Comparison of ENCODE assay signal across 33 mouse cellular contexts in the genomic region with DNA sequence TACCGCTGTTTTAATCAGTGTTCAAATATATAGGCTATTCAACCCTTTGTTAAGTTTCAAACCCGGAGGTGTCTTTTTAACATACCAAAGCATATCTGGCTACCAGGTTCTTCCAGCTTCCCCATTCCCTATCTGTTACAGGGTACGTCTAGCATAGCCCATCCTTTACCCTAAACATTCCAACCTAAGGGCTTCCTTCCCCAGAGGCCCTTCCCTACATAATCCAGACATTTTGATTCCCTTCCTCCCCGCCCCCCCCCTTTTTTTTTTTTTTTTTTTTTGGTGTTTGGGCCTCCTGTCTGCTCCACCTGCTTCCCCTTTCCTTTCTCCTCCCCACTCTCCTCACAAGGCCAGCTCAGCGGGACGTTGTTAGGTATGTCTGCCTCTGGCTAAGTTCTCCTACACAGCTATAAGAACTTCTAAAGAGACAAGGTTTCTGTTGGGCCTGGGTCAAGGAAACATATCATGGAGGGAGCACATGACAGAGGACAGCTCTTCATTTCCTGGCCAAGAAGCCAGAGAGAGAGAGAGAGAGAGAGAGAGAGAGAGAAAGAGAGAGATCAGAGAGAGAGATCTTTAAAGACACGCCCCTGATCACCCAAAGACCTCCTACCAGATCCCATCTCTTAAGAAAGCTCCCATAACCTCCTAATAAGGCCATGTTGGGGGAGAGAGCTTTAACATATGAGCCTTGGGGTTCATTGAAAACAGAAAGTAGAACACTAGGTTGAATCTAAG. TPM values are rescaled to one million over a fixed set of nuclear protein-coding genes. Genes with fewer than 3 reads are reported as not detected.
DNase-seq lines count a peak whose midpoint lies in the region; ATAC-seq and TF ChIP-seq lines count a peak whose summit lies in the region.
"Had no signal": no experiment of that assay in that cellular context is flagged by ENCODE, and none has a peak within 500 bp of the region (broad histone marks: within the 10 kb centered on the region; RNA-seq: fewer than 3 reads in every experiment).

No protein-coding gene starts in this region.

- TF ChIP-seq POLR2A in ES-Bruce4 (IDR thresholded peaks at IDR 0.05; ENCODE audit: insufficient read depth, low read length) = no peak
- TF ChIP-seq POLR2A in bone marrow macrophage, adult 2 months (IDR thresholded peaks at IDR 0.05; ENCODE audit: borderline replicate concordance, low read depth, low read length) = no peak

- no peak overlapping the region for H3K9ac ChIP-seq in embryonic facial prominence, embryonic 15.5 days
- H3K9ac ChIP-seq in ES-Bruce4 (ENCODE audit: low read depth, poor library complexity, severe bottlenecking) = no peak overlapping the region
- H3K9ac ChIP-seq: forebrain, embryonic 13.5 days; heart, embryonic 15.5 days; hindbrain, embryonic 12.5 days; intestine, embryonic 15.5 days; limb, embryonic 13.5 days; midbrain, embryonic 15.5 days; neural tube, embryonic 12.5 days had no signal

- 0 out of 2 replicates have a peak overlapping the region, but pooled peaks have one; percentile 0 for H3K27ac ChIP-seq in embryonic facial prominence, embryonic 15.5 days (replicated peaks)
- no peak overlapping the region for H3K27ac ChIP-seq in embryonic facial prominence, embryonic 10.5 days (replicated peaks)
- H3K27ac ChIP-seq in ES-Bruce4 (ENCODE audit: insufficient read depth, low read length) = peak overlapping the region; percentile 64; the same call in 1 of the 2 replicates
- peak overlapping the region; percentile 31 for H3K27ac ChIP-seq in bone marrow macrophage, adult 2 months (ENCODE audit: insufficient read depth, low read depth, low read length)
- peak overlapping the region; percentile 54 for H3K27ac ChIP-seq in macrophage
- H3K27ac ChIP-seq: forebrain, embryonic 13.5 days; heart, embryonic 10.5 days; heart, embryonic 15.5 days; hindbrain, embryonic 12.5 days; hindbrain, postnatal 0 days; intestine, embryonic 15.5 days; limb, embryonic 13.5 days; midbrain, embryonic 15.5 days; neural tube, embryonic 12.5 days had no signal

- no peaks in the 10 kb centered on the region for H3K36me3 ChIP-seq in embryonic facial prominence, embryonic 15.5 days
- no peaks in the 10 kb centered on the region for H3K36me3 ChIP-seq in embryonic facial prominence, embryonic 10.5 days (replicated peaks)
- H3K36me3 ChIP-seq in ES-Bruce4 (ENCODE audit: control insufficient read depth, insufficient read depth, low read length, poor library complexity, severe bottlenecking) (no peaks in the 10 kb centered on the region), macrophage (ENCODE audit: inconsistent target) (no peaks in the 10 kb centered on the region)
- H3K36me3 ChIP-seq: heart, embryonic 10.5 days; heart, embryonic 15.5 days; hindbrain, embryonic 12.5 days; intestine, embryonic 15.5 days; limb, embryonic 13.5 days; midbrain, embryonic 15.5 days; neural tube, embryonic 12.5 days had no signal

- no peak for TF ChIP-seq EP300 in ES-Bruce4 (IDR thresholded peaks at IDR 0.05; ENCODE audit: insufficient read depth, low read depth, low read length)

- TF ChIP-seq CTCF in ES-Bruce4 (IDR thresholded peaks at IDR 0.05; ENCODE audit: low read depth, low read length) = no peak
- no peak for TF ChIP-seq CTCF in bone marrow macrophage, adult 2 months (IDR thresholded peaks at IDR 0.05; ENCODE audit: low read depth, low read length)

- DNase-seq in embryonic facial prominence, embryonic 10.5 days (ENCODE audit: low spot score) = no peak
- no peak for DNase-seq in thymus, postnatal 0 days (ENCODE audit: low spot score)
- no peak for DNase-seq in kidney, adult 11 months
- DNase-seq in kidney, adult 8-10 months = no peak
- DNase-seq: adrenal gland, postnatal 10 days; cerebellum, adult 11 months; cerebellum, adult 9-10 months; embryo, embryonic 11 days; gastrocnemius, postnatal 10 days; heart, adult 11 months; kidney, adult 9 months; kidney, postnatal 10 days; layer of hippocampus, adult 9-11 months; lung, postnatal 4 days; right cerebral cortex, adult 18-20 months; right cerebral cortex, postnatal 4 days; thymus, adult 2 months; thymus, postnatal 4 days had no signal

- 63% methylated on average over 6 of the region's 7 CpGs for WGBS in embryonic facial prominence, embryonic 15.5 days
- WGBS in embryonic facial prominence, embryonic 10.5 days = 69% methylated on average over 7 of the region's 7 CpGs
- 53% methylated on average over 4 of the region's 7 CpGs for WGBS in macrophage (ENCODE audit: missing documents)

- ATAC-seq in embryonic facial prominence, embryonic 15.5 days (ENCODE audit: insufficient number of reproducible peaks, low FRiP score, low TSS enrichment, low read depth) = no peak
- ATAC-seq: forebrain, embryonic 13.5 days; hindbrain, postnatal 0 days; intestine, embryonic 15.5 days; lung, postnatal 0 days; midbrain, embryonic 15.5 days had no signal

- H3K4me1 ChIP-seq in embryonic facial prominence, embryonic 15.5 days = peaks cover 16% of the 10 kb centered on the region
- peaks cover 26% of the 10 kb centered on the region for H3K4me1 ChIP-seq in embryonic facial prominence, embryonic 10.5 days
- peaks cover 3% of the 10 kb centered on the region for H3K4me1 ChIP-seq in ES-Bruce4 (ENCODE audit: control insufficient read depth, insufficient read depth, low read length)
- H3K4me1 ChIP-seq in bone marrow macrophage, adult 2 months (ENCODE audit: control insufficient read depth, insufficient read depth, low read length) = peaks cover 45% of the 10 kb centered on the region

- H3K9me3 ChIP-seq in embryonic facial prominence, embryonic 15.5 days (replicated peaks) = no peaks in the 10 kb centered on the region
- H3K9me3 ChIP-seq in embryonic facial prominence, embryonic 10.5 days = no peaks in the 10 kb centered on the region
- no peaks in the 10 kb centered on the region for H3K9me3 ChIP-seq in ES-Bruce4 (replicated peaks; ENCODE audit: control insufficient read depth, insufficient read depth, low read length, poor library complexity, severe bottlenecking)
- H3K9me3 ChIP-seq: forebrain, embryonic 13.5 days; heart, embryonic 10.5 days; heart, embryonic 15.5 days; hindbrain, embryonic 12.5 days; intestine, embryonic 15.5 days; limb, embryonic 13.5 days; midbrain, embryonic 15.5 days; neural tube, embryonic 12.5 days had no signal

- no peak overlapping the region for H3K4me2 ChIP-seq in embryonic facial prominence, embryonic 15.5 days (replicated peaks)
- H3K4me2 ChIP-seq: forebrain, embryonic 13.5 days; heart, embryonic 15.5 days; hindbrain, embryonic 12.5 days; intestine, embryonic 15.5 days; limb, embryonic 13.5 days; midbrain, embryonic 15.5 days; neural tube, embryonic 12.5 days had no signal

- H3K4me3 ChIP-seq in embryonic facial prominence, embryonic 15.5 days (replicated peaks) = no peak overlapping the region
- no peak overlapping the region for H3K4me3 ChIP-seq in embryonic facial prominence, embryonic 10.5 days
- H3K4me3 ChIP-seq in ES-Bruce4 (ENCODE audit: low read depth, low read length) (no peak overlapping the region), macrophage (ENCODE audit: inconsistent target) (no peak overlapping the region)
- H3K4me3 ChIP-seq in bone marrow macrophage, adult 2 months (ENCODE audit: insufficient read depth, low read length) = no peak overlapping the region
- H3K4me3 ChIP-seq: forebrain, embryonic 13.5 days; heart, embryonic 10.5 days; heart, embryonic 15.5 days; hindbrain, embryonic 12.5 days; intestine, embryonic 15.5 days; limb, embryonic 13.5 days; midbrain, embryonic 15.5 days; myocyte; neural tube, embryonic 12.5 days had no signal

- H3K27me3 ChIP-seq in embryonic facial prominence, embryonic 15.5 days = no peaks in the 10 kb centered on the region
- no peaks in the 10 kb centered on the region for H3K27me3 ChIP-seq in embryonic facial prominence, embryonic 10.5 days (replicated peaks; ENCODE audit: low read depth, poor library complexity, severe bottlenecking)
- H3K27me3 ChIP-seq in ES-Bruce4 (ENCODE audit: control insufficient read depth, insufficient read depth, low read length, poor library complexity, severe bottlenecking) = no peaks in the 10 kb centered on the region
- H3K27me3 ChIP-seq: forebrain, embryonic 13.5 days; heart, embryonic 15.5 days; hindbrain, embryonic 12.5 days; intestine, embryonic 15.5 days; limb, embryonic 13.5 days; midbrain, embryonic 15.5 days; neural tube, embryonic 12.5 days had no signal

- H3K79me2 ChIP-seq in macrophage (ENCODE audit: inconsistent target) = peaks cover 11% of the 10 kb centered on the region

RNA-seq across cellular contexts. Expression of a gene that starts 3.4 kb away (rescaled TPM):
- 161 and 173 TPM in 2 replicates for polyA plus RNA-seq in embryonic facial prominence, embryonic 15.5 days (2015; fragmentation: Nextera tagmentation; extraction: Ambion mirVana)
- polyA plus RNA-seq in embryonic facial prominence, embryonic 10.5 days (2016; fragmentation: Nextera tagmentation; extraction: Ambion mirVana) = 261 and 262 TPM in 2 replicates
- 76.6 and 77.0 TPM in 2 replicates for polyA plus RNA-seq in ES-Bruce4 (2011; ENCODE audit: insufficient read depth, insufficient read length, low read depth, missing spikeins)
- polyA plus RNA-seq in bone marrow macrophage, adult 2 months (2012; ENCODE audit: insufficient read depth, insufficient read length, missing spikeins) = 41.0 and 44.9 TPM in 2 replicates
- 10 to 100 TPM; 18.0 to 72.1 (median 46.9) TPM for total RNA-seq in macrophage (2018; cell fraction: chromatin; rRNA removed)
- total RNA-seq in macrophage (2018; cell fraction: cytosol; rRNA removed) = 10 to 100 TPM; 40.4 to 64.0 (median 54.2) TPM
- total RNA-seq in macrophage (2018; cell fraction: nucleus; rRNA removed) = 10 to 100 TPM; 20.5 to 64.1 (median 40.6) TPM
- polyA plus RNA-seq in macrophage (2018) = 39.7 to 51.8 TPM (median 44.3 TPM) in 3 replicates
- 110 TPM in 2 replicates for polyA plus RNA-seq in thymus, postnatal 0 days (2015; fragmentation: Nextera tagmentation; extraction: Ambion mirVana)

RNA-seq across cellular contexts. Expression of a gene that starts 3.5 kb away (rescaled TPM):
- 15.1 and 16.2 TPM in 2 replicates for polyA plus RNA-seq in embryonic facial prominence, embryonic 15.5 days (2015; fragmentation: Nextera tagmentation; extraction: Ambion mirVana)
- 8.4 and 9.9 TPM in 2 replicates for polyA plus RNA-seq in embryonic facial prominence, embryonic 10.5 days (2016; fragmentation: Nextera tagmentation; extraction: Ambion mirVana)
- polyA plus RNA-seq in ES-Bruce4 (2011; ENCODE audit: insufficient read depth, insufficient read length, low read depth, missing spikeins) (23.2 and 28.1 TPM in 2 replicates), macrophage (2018) (23.4 to 34.1 TPM (median 27.7 TPM) in 3 replicates)
- polyA plus RNA-seq in bone marrow macrophage, adult 2 months (2012; ENCODE audit: insufficient read depth, insufficient read length, missing spikeins) = 23.4 and 24.4 TPM in 2 replicates
- 100 to 1,000 TPM in 1 of 26 experiments, 10 to 100 TPM in 25; 48.0 to 104 (median 68.7) TPM for total RNA-seq in macrophage (2018; cell fraction: chromatin; rRNA removed)
- 10 to 100 TPM; 28.5 to 38.5 (median 33.2) TPM for total RNA-seq in macrophage (2018; cell fraction: cytosol; rRNA removed)
- total RNA-seq in macrophage (2018; cell fraction: nucleus; rRNA removed) = 100 to 1,000 TPM in 1 of 26 experiments, 10 to 100 TPM in 25; 34.7 to 106 (median 47.5) TPM
- polyA plus RNA-seq in thymus, postnatal 0 days (2015; fragmentation: Nextera tagmentation; extraction: Ambion mirVana) = 6.3 and 9.4 TPM in 2 replicates

RNA-seq across cellular contexts. Expression of a gene that starts 54.0 kb away (rescaled TPM):
- 62.1 and 62.3 TPM in 2 replicates for polyA plus RNA-seq in embryonic facial prominence, embryonic 15.5 days (2015; fragmentation: Nextera tagmentation; extraction: Ambion mirVana)
- 24.7 and 27.4 TPM in 2 replicates for polyA plus RNA-seq in embryonic facial prominence, embryonic 10.5 days (2016; fragmentation: Nextera tagmentation; extraction: Ambion mirVana)
- polyA plus RNA-seq in ES-Bruce4 (2011; ENCODE audit: insufficient read depth, insufficient read length, low read depth, missing spikeins) (89.9 and 93.6 TPM in 2 replicates), macrophage (2018) (48.8 to 139 TPM (median 91.4 TPM) in 3 replicates)
- polyA plus RNA-seq in bone marrow macrophage, adult 2 months (2012; ENCODE audit: insufficient read depth, insufficient read length, missing spikeins) = 110 and 122 TPM in 2 replicates
- total RNA-seq in macrophage (2018; cell fraction: chromatin; rRNA removed) = 100 to 1,000 TPM in 23 of 26 experiments, 10 to 100 TPM in 3; 72.4 to 298 (median 167) TPM
- total RNA-seq in macrophage (2018; cell fraction: cytosol; rRNA removed) = 100 to 1,000 TPM in 13 of 26 experiments, 10 to 100 TPM in 13; 44.5 to 165 (median 81.6) TPM
- total RNA-seq in macrophage (2018; cell fraction: nucleus; rRNA removed) = 100 to 1,000 TPM in 13 of 26 experiments, 10 to 100 TPM in 13; 65.9 to 220 (median 115) TPM
- polyA plus RNA-seq in thymus, postnatal 0 days (2015; fragmentation: Nextera tagmentation; extraction: Ambion mirVana) = 58.0 and 64.2 TPM in 2 replicates
